Comparison of ENCODE assay signal across 1 mouse cellular context in the genomic region with DNA sequence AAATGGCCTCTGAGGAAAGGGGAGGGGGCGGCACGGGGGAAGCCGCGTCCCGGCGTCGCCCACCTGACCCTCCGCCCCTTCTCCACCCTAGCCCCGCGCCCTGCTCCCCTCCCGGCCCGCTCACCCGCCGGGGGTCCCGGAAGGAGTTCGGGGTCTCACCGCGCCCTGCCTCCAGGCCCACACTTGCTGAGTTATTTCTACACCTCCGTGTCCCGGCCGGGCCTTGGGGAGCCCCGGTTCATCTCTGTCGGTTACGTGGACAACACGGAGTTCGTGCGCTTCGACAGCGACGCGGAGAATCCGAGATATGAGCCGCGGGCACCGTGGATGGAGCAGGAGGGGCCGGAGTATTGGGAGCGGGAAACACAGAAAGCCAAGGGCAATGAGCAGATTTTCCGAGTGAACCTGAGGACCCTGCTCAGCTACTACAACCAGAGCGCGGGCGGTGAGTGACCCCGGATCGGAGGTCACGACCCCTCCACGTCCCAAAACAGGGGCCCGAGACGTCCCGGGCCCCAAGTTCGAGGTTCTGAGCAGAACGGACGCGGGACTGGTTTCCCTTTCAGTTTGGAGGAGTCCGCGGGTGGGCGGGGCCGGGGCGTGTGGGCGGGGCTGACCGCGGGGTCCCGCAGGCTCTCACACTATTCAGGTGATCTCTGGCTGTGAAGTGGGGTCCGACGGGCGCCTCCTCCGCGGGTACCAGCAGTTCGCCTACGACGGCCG.
A peak's percentile ranks its signal among the peaks of the same experiment; 100 is the strongest.
TF ChIP-seq lines count a peak whose summit lies in the region.

No protein-coding gene starts in this region.

TF ChIP-seq in MEL, 35 proteins besides CTCF, POLR2A, EP300 and RAD21:
- TF ChIP-seq ETS1 (IDR thresholded peaks at IDR 0.05; ENCODE audit: low read depth, low read length) = 0 out of 2 replicates have a peak, but pooled peaks have one; percentile 11
- TF ChIP-seq GABPA (IDR thresholded peaks at IDR 0.05; ENCODE audit: low read depth, low read length) = no peak
